Mouse (Mus musculus) thymus, postnatal 4 days (tissue): ENCODE data around the gene Vmn1r183.
"Not testable (repeated sequence)": the region's sequence is repeated elsewhere in the genome, so short reads cannot be mapped to it uniquely, and the experiment has no call there.

Source experiments
- DNase-seq: peaks from one replicate; pipeline ENCODE4 v3.0.0; 2021

Gene Vmn1r183

GRCm38 (mm10) chr7:24052660-24053304 is at the start of gene Vmn1r183:
TSS of gene Vmn1r183 (plus strand) at chr7:24053254.
- no peak for DNase-seq

- DNase-seq, result not testable (repeated sequence)
Observed at GRCm38 (mm10) chr7:24074424-24074823, 21.4 kb downstream of the Vmn1r183 start.

GRCm38 (mm10) chr7:24081634-24082431 is 28.8 kb downstream of the Vmn1r183 start, which contains the start of gene Zfp180:
TSS of gene Zfp180 (plus strand) at chr7:24081924.
- peak; percentile 93 for DNase-seq

GRCm38 (mm10) chr7:24082457-24083235 is 29.6 kb downstream of the Vmn1r183 start:
- no peak for DNase-seq

GRCm38 (mm10) chr7:24086871-24087270 is 33.8 kb downstream of the Vmn1r183 start:
- no peak for DNase-seq

- DNase-seq, result no peak
Observed at GRCm38 (mm10) chr7:24087485-24088125, 34.6 kb downstream of the Vmn1r183 start.

GRCm38 (mm10) chr7:24104403-24104802 is 51.3 kb downstream of the Vmn1r183 start:
- DNase-seq, result no peak

- no peak for DNase-seq
Observed at GRCm38 (mm10) chr7:24105144-24105703, 52.2 kb downstream of the Vmn1r183 start.

- DNase-seq, result no peak
Observed at GRCm38 (mm10) chr7:24110839-24111238, 57.8 kb downstream of the Vmn1r183 start.

- no peak for DNase-seq
Observed at GRCm38 (mm10) chr7:24111772-24112155, 58.7 kb downstream of the Vmn1r183 start.

- no peak for DNase-seq
Observed at GRCm38 (mm10) chr7:24112156-24112856, 59.3 kb downstream of the Vmn1r183 start, which contains the start of gene Zfp112. TSS of gene Zfp112 (plus strand) at chr7:24112314.

GRCm38 (mm10) chr7:24113001-24113400 is 59.9 kb downstream of the Vmn1r183 start:
- no peak for DNase-seq
